Mouse (Mus musculus) liver, embryonic 14.5 days (tissue): ENCODE measurements at regions not wholly inside any gene's neighbourhood (a gene's known extent, or its start where the extent isn't known, plus 50 kb on each side); places are given as distances from the start of the nearest gene placed in this dataset.
A peak's percentile ranks its signal among the peaks of the same experiment; 100 is the strongest.

Source experiments
- ATAC-seq: fragments of 200-750 bp; cut with Nextera tagmentation; 2 replicates; pipeline ENCODE4 v1.8.0; 2017; ENCODE audit warnings: moderate number of reproducible peaks, mild to moderate bottlenecking, moderate library complexity; ENCODE audit not compliant: insufficient read depth
- DNase-seq, 3 experiments: peaks; one replicate each; pipeline ENCODE4 v3.0.0-alpha.2; 2012 to 2013; ENCODE audit warnings: low read depth in 3 of 3, low spot score in 3 of 3
- H3K27ac ChIP-seq: fragments of 300-500 bp; sonication (generic); 2 replicates; pipeline ENCODE4 v1.5.1; 2014; ENCODE audit warnings: moderate library complexity, mild to moderate bottlenecking, control low read depth, inconsistent platforms
- H3K27me3 ChIP-seq: fragments of 300-500 bp; sonication (generic); 2 replicates; pipeline ENCODE4 v1.6.1; 2014; ENCODE audit warnings: mild to moderate bottlenecking, low read length, moderate library complexity; ENCODE audit not compliant: control insufficient read depth, insufficient read depth
- H3K36me3 ChIP-seq: fragments of 300-500 bp; sonication (generic); replicated peaks from 2 replicates; pipeline ENCODE4 v1.6.1; 2014; ENCODE audit warnings: low read depth; ENCODE audit not compliant: control insufficient read depth, insufficient read depth
- H3K4me1 ChIP-seq, 2 experiments: fragments of 200-500 bp in 1 of 2; fragments of 300-500 bp in 1 of 2; sonication (generic) in 1 of 2; replicated peaks; 2 replicates each; pipeline ENCODE4 v1.6.1; 2012 to 2014; ENCODE audit warnings: antibody characterized with exemption in 1 of 2, inconsistent platforms in 1 of 2, low read length in 1 of 2; ENCODE audit not compliant: control insufficient read depth in 2 of 2, insufficient read depth in 2 of 2
- H3K4me2 ChIP-seq: fragments of 300-500 bp; sonication (generic); 2 replicates; pipeline ENCODE4 v1.6.1; 2014; ENCODE audit warnings: low read depth, mild to moderate bottlenecking, control low read depth, moderate library complexity
- H3K4me3 ChIP-seq, 2 experiments: fragments of 200-500 bp in 1 of 2; fragments of 300-500 bp in 1 of 2; sonication (generic) in 1 of 2; 2 replicates each; pipeline ENCODE4 v1.5.1; 2012 to 2014; ENCODE audit warnings: low read depth in 2 of 2, low read length in 2 of 2, mild to moderate bottlenecking in 2 of 2, control low read depth in 1 of 2, inconsistent platforms in 1 of 2, moderate library complexity in 1 of 2; ENCODE audit not compliant: insufficient read depth in 1 of 2
- H3K9ac ChIP-seq: fragments of 300-500 bp; sonication (generic); replicated peaks from 2 replicates; pipeline ENCODE4 v1.6.1; 2014; ENCODE audit warnings: mild to moderate bottlenecking, control low read depth, moderate library complexity
- H3K9me3 ChIP-seq: fragments of 300-500 bp; sonication (generic); 2 replicates; pipeline ENCODE4 v1.6.1; 2016; ENCODE audit warnings: low read length, mixed read lengths; ENCODE audit not compliant: control insufficient read depth
- CTCF ChIP-seq: IDR thresholded peaks from 2 replicates; pipeline ENCODE4 v1.5.1; 2016; ENCODE audit warnings: antibody characterized with exemption, low read depth, control low read depth
- EP300 ChIP-seq: IDR thresholded peaks from 2 replicates; pipeline ENCODE4 v1.6.1; 2016; ENCODE audit warnings: antibody characterized with exemption, low read depth
- WGBS: fragments of 180-500 bp; shearing (Covaris S2); extraction: QIAGEN DNeasy Blood & Tissue Kit; methylation state at CpG from one replicate; pipeline ENCODE4 v1.1.7; 2014; ENCODE audit not compliant: insufficient replicate concordance; 5-methylcytosine and 5-hydroxymethylcytosine counted together

DNA sequence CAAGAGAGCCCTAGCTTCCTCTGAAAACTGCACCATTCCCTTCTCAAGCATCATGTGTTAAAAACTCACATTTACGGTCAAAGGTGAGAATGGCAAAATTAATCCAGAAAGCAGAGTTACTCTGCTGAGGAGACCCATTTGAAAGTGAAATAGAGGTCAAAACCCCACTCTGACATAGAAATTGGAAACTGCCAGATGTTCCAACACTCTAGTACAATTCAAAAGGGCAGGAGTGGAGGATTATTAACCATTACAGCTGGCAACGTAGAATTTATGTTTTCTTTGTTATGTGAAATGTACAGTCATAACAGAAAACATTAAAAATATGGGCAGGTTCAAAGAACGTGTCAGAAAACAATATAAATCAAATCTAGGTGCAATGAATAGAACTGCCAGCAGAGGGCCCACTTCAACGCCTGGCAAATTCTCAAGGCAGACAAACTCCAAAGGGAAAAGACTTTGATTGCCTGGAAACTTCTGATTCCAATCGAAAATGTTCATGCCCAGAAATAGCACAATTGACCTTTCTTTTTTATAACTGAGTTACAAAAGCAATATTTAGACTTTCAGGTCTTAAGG is 54.2 kb upstream of the Rfpl4b start:
- 8% methylated on average over 5 of the region's 5 CpGs for WGBS
- no peak overlapping the region for H3K4me3 ChIP-seq
- no peaks in the 10 kb centered on the region for H3K9me3 ChIP-seq
- H3K27me3 ChIP-seq: no peaks in the 10 kb centered on the region
- TF ChIP-seq CTCF: peak; percentile 58
- no peak for TF ChIP-seq EP300
- ATAC-seq (no peak), DNase-seq (peak in 1 of 3 experiments; percentile 3)
- H3K9ac ChIP-seq: no peak overlapping the region
- no peaks in the 10 kb centered on the region for H3K4me1 ChIP-seq
- no peak overlapping the region for H3K27ac ChIP-seq
- H3K4me2 ChIP-seq: no peak overlapping the region
- no peaks in the 10 kb centered on the region for H3K36me3 ChIP-seq

DNA sequence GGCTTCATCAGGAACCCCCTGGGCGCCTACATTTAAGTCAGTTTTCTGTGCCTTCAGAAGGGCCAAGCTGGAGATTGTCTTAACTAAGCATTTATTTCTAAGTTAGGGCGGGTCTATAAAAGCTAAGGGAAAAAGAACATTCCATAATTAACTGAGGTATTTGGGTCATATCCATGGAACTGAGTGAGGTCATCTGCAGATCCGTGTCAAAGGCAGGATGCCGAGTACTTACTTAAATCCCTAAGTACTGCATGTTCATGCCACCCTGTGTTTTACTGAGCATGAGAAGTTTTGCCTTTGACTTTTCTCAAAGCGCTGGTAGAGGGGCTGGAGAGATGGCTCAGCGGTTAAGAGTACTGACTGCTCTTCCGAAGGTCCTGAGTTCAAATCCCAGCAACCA is 57.7 kb upstream of the Rfpl4b start:
- Histone ChIP-seq H3K4me2 (no peak overlapping the region), H3K9me3 (no peaks in the 10 kb centered on the region), H3K27ac (no peak overlapping the region), H3K9ac (no peak overlapping the region), H3K4me3 (no peak overlapping the region), H3K4me1 (no peaks in the 10 kb centered on the region), H3K36me3 (no peaks in the 10 kb centered on the region), H3K27me3 (no peaks in the 10 kb centered on the region)
- 63% methylated on average over 7 of the region's 7 CpGs for WGBS
- no peak for TF ChIP-seq CTCF
- no peak for TF ChIP-seq EP300
- DNase-seq (no peak), ATAC-seq (no peak)

GRCm38 (mm10) chr10:38880642-38881187 is 59.1 kb upstream of the Rfpl4b start:
- H3K4me1 ChIP-seq: no peaks in the 10 kb centered on the region
- no peak overlapping the region for H3K27ac ChIP-seq
- H3K27me3 ChIP-seq: no peaks in the 10 kb centered on the region
- no peaks in the 10 kb centered on the region for H3K9me3 ChIP-seq
- DNase-seq (no peak), ATAC-seq (no peak)
- H3K9ac ChIP-seq: no peak overlapping the region
- TF ChIP-seq EP300 (no peak), CTCF (no peak)
- no peak overlapping the region for H3K4me2 ChIP-seq
- no peak overlapping the region for H3K4me3 ChIP-seq
- 8% methylated on average over 7 of the region's 7 CpGs for WGBS
- no peaks in the 10 kb centered on the region for H3K36me3 ChIP-seq

GRCm38 (mm10) chr10:38882154-38882553 is 60.6 kb upstream of the Rfpl4b start:
- Histone ChIP-seq H3K4me2 (no peak overlapping the region), H3K9me3 (no peaks in the 10 kb centered on the region), H3K9ac (no peak overlapping the region), H3K27ac (no peak overlapping the region), H3K4me1 (no peaks in the 10 kb centered on the region), H3K4me3 (no peak overlapping the region), H3K36me3 (no peaks in the 10 kb centered on the region), H3K27me3 (no peaks in the 10 kb centered on the region)
- WGBS: 72% methylated on average over 6 of the region's 6 CpGs
- no peak for TF ChIP-seq EP300
- no peak for TF ChIP-seq CTCF
- no peak for DNase-seq
- no peak for ATAC-seq

DNA sequence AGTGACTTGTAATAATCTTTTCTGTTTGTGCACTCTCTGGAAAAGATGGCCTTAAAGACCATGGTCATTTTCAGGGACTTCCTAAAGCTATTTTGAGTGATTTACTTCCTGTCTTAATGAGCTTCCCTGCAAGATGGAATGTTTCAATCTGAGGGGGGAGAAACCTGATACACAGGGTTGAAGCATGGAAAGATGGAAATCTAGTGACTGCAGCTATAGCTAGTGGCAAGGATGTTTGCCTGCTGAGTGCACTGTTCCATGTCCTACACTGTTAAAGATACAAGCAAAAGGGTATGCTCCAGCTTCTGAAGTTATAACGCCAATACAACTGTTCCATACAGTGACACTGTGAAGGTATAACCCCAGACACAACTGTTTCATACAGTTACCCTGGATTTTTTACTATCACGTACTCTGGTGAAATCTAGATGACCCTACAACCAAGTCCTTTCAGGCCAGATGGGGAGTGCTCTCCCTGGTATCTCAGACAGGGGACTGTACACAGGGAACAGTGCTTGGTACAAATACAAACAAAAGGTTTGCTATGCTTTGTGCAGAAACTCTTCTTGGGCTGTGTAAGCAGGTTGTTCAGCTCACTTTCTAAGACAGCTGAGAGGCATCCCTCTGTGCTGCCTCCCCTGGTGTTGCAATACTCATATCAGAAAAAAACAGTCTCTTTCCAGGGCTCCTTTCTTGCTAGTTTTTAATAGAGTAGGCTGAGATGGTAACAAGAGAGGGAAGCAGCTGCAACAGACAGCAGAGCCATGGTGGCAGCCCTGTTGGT is 62.4 kb upstream of the Rfpl4b start:
- H3K4me3 ChIP-seq: no peak overlapping the region
- H3K27ac ChIP-seq: no peak overlapping the region
- ATAC-seq (no peak), DNase-seq (no peak)
- H3K4me1 ChIP-seq: no peaks in the 10 kb centered on the region
- H3K27me3 ChIP-seq: no peaks in the 10 kb centered on the region
- H3K9me3 ChIP-seq: no peaks in the 10 kb centered on the region
- 48% methylated on average over 2 of the region's 2 CpGs for WGBS
- H3K9ac ChIP-seq: no peak overlapping the region
- no peak for TF ChIP-seq CTCF
- no peak for TF ChIP-seq EP300
- no peaks in the 10 kb centered on the region for H3K36me3 ChIP-seq
- no peak overlapping the region for H3K4me2 ChIP-seq
